Mouse (Mus musculus): ENCODE measurements at regions not wholly inside any gene's neighbourhood (a gene's known extent, or its start where the extent isn't known, plus 50 kb on each side); places are given as distances from the start of the nearest gene placed in this dataset.

- TF ChIP-seq CTCF (IDR thresholded peaks at IDR 0.05; ENCODE audit: low read depth) = no peak
- TF ChIP-seq EP300 (IDR thresholded peaks at IDR 0.05; ENCODE audit: low read depth) = no peak
Observed at GRCm38 (mm10) chr2:128437698-128438097, 153.3 kb upstream of the Spdye4c start.

All from liver, embryonic 14.5 days (tissue).